Mouse (Mus musculus) testis, adult 2 months (tissue): Measurements from ENCODE around the gene Mmp7. TPM values are rescaled to one million over a fixed set of nuclear protein-coding genes. Genes with fewer than 3 reads are reported as not detected.

Experiments used
- H3K27ac ChIP-seq: fragments of 200-500 bp; 2 replicates; pipeline ENCODE4 v1.5.1; 2012; ENCODE audit warnings: low read depth, low read length; ENCODE audit not compliant: control insufficient read depth, insufficient read depth
- H3K27me3 ChIP-seq: fragments of 200-500 bp; 2 replicates; pipeline ENCODE4 v1.6.1; 2012; ENCODE audit warnings: mild to moderate bottlenecking, low read length, moderate library complexity; ENCODE audit not compliant: control insufficient read depth, insufficient read depth
- H3K36me3 ChIP-seq: fragments of 200-500 bp; 2 replicates; pipeline ENCODE4 v1.6.1; 2012; ENCODE audit warnings: mild to moderate bottlenecking, low read length; ENCODE audit not compliant: control insufficient read depth, insufficient read depth
- H3K4me1 ChIP-seq: fragments of 200-500 bp; 2 replicates; pipeline ENCODE4 v1.6.1; 2012; ENCODE audit warnings: low read length; ENCODE audit not compliant: control insufficient read depth, insufficient read depth
- H3K4me3 ChIP-seq: fragments of 200-500 bp; 2 replicates; pipeline ENCODE4 v1.5.1; 2012; ENCODE audit warnings: low read depth, mild to moderate bottlenecking, low read length, moderate library complexity, mixed read lengths; ENCODE audit not compliant: control insufficient read depth
- CTCF ChIP-seq: fragments of 200-500 bp; IDR thresholded peaks from 2 replicates; pipeline ENCODE4 v1.5.1; 2012; ENCODE audit warnings: low read depth, mild to moderate bottlenecking, inconsistent platforms, low read length, moderate library complexity; ENCODE audit not compliant: control insufficient read depth, insufficient read depth, insufficient replicate concordance
- POLR2A ChIP-seq: fragments of 200-500 bp; IDR thresholded peaks from 2 replicates; pipeline ENCODE4 v1.6.1; 2012; ENCODE audit warnings: low read depth, mild to moderate bottlenecking, inconsistent platforms, low read length, moderate library complexity; ENCODE audit not compliant: control insufficient read depth
- polyA plus RNA-seq: library from polyadenylated mRNA; depleted of rRNA; stranded (reverse); fragments of >200 nt; gene quantifications from 2 replicates; pipeline ENCODE4 v1.2.3, GENCODE M21; 2012; rRNA removed

Mmp7 gene
- polyA plus RNA-seq, 1 experiment, result not detected

GRCm38 (mm10) chr9:7742696-7743095, 50.8 kb downstream of the Mmp7 start:
- Histone ChIP-seq H3K27me3 (no peaks in the 10 kb centered on the region), H3K36me3 (no peaks in the 10 kb centered on the region), H3K27ac (no peak overlapping the region), H3K4me1 (no peaks in the 10 kb centered on the region), H3K4me3 (no peak overlapping the region)
- TF ChIP-seq POLR2A (no peak), CTCF (no peak)

DNA sequence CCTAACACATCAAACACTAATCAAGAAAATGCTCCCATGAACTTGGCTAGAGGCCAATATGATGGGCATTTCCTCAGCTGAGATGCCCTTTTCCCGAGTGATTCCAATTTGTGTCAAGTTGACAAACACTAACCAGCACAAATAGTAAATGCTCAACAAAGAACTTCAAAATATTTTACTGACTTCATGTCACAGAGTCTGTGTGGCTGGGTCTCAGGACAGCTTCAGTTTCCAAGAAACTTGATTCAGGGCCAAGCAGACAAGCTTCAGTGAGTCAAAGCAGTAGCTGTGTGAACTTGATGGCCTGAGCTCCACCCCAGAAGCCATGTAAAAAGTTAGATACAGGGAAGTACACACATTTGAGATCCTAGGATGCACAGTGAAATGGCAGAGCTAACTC, 52.3 kb downstream of the Mmp7 start:
- no peaks in the 10 kb centered on the region for H3K27me3 ChIP-seq
- H3K36me3 ChIP-seq, result no peaks in the 10 kb centered on the region
- no peak overlapping the region for H3K4me3 ChIP-seq
- no peaks in the 10 kb centered on the region for H3K4me1 ChIP-seq
- no peak overlapping the region for H3K27ac ChIP-seq
- no peak for TF ChIP-seq CTCF
- no peak for TF ChIP-seq POLR2A

DNA sequence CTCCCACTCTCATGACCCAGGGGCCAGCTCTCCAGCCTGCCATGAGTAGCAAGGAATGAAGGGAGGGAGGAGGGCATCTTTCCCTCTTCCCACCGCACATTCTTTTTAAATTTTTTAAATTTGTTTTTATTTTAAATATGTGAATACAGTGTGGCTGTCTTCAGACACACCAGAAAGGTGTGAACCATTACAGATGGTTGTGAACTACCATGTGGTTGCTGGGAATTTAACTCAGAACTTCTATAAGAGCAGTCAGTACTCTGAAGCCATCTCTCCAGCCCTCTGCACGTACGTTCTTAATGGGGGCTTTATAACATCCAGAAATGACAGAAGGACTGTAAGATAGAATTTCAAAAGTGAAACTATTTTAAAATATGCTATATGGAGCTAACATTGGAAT, 57.0 kb downstream of the Mmp7 start:
- Histone ChIP-seq H3K27me3 (no peaks in the 10 kb centered on the region), H3K27ac (no peak overlapping the region), H3K4me3 (no peak overlapping the region), H3K36me3 (no peaks in the 10 kb centered on the region), H3K4me1 (no peaks in the 10 kb centered on the region)
- TF ChIP-seq POLR2A (no peak), CTCF (no peak)

Other genes starting within 250 kb of the Mmp7 start
- gene Mmp3, start 246.3 kb upstream of the Mmp7 start, polyA plus RNA-seq, result not detected in 2 replicates
- gene Mmp10, start 189.7 kb upstream of the Mmp7 start, polyA plus RNA-seq, result not detected in 2 replicates
- gene Mmp8, start 133.6 kb upstream of the Mmp7 start, polyA plus RNA-seq, result not detected in 2 replicates
- gene Mmp27, start 120.7 kb upstream of the Mmp7 start, polyA plus RNA-seq, result not detected in 2 replicates
- 0.02 TPM in 1 of 2 replicates, not detected in the other for gene Mmp20, start 63.9 kb upstream of the Mmp7 start, polyA plus RNA-seq
- gene Tmem123, start 72.0 kb downstream of the Mmp7 start, polyA plus RNA-seq, result 31.8 and 32.8 TPM in 2 replicates
- gene Birc2, start 145.0 kb downstream of the Mmp7 start, polyA plus RNA-seq, result 28.4 and 33.6 TPM in 2 replicates
- 1.9 and 2.7 TPM in 2 replicates for gene Birc3, start 181.1 kb downstream of the Mmp7 start, polyA plus RNA-seq